In the genomic region with DNA sequence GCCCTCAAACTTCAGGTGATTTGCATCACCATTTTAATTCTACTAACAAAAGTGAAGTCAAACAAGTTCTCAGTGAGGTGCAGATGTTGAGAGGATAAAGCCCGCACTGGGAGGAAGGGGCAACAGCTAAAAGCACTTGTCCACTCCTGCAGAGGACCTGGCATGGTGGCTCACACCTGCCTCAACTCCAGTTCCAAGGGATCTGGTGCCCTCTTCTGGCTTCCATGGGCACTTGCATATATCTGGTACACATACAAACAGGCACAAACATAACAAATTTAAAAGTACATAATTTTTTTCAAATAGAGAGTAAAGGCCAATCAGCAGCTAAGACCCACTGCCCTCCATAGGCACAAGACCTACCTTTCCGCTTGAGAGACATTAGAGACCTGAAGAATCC, we compare ENCODE assay signal across 16 mouse cellular contexts. TPM values are rescaled to one million over a fixed set of nuclear protein-coding genes. Genes with fewer than 3 reads are reported as not detected.
DNase-seq lines count a peak whose midpoint lies in the region; ATAC-seq and TF ChIP-seq lines count a peak whose summit lies in the region.
"Had no signal": no experiment of that assay in that cellular context is flagged by ENCODE, and none has a peak within 500 bp of the region (broad histone marks: within the 10 kb centered on the region; RNA-seq: fewer than 3 reads in every experiment).

No protein-coding gene starts in this region.

- no peak overlapping the region for H3K9ac ChIP-seq in forebrain, embryonic 16.5 days (replicated peaks; ENCODE audit: low read depth, low read length)
- H3K9ac ChIP-seq: liver, embryonic 13.5 days had no signal

- intact Hi-C loops in heart, postnatal 25 days (cut with DNase I) = no loop called here

- TF ChIP-seq POLR2A in lung, adult 2 months (IDR thresholded peaks at IDR 0.05; ENCODE audit: borderline replicate concordance, extremely low read depth, low read depth, low read length) = no peak

- DNase-seq in heart, adult 11 months = peak; percentile 61
- DNase-seq in heart, postnatal 25 days (ENCODE audit: low spot score) = no peak
- no peak for DNase-seq in lung, adult 2 months
- DNase-seq in lung, postnatal 14 days = no peak
- DNase-seq in ZHBTc4 (ENCODE audit: low read depth, low spot score) = peak; percentile 45
- no peak for DNase-seq in frontal cortex, postnatal 25 days (ENCODE audit: low spot score in 2 of 2)
- DNase-seq: embryo, embryonic 11 days; kidney, postnatal 25 days; liver, embryonic 13.5 days; thymus, postnatal 36 days had no signal

- TF ChIP-seq CTCF in lung, adult 2 months (IDR thresholded peaks at IDR 0.05; ENCODE audit: insufficient read depth, low read length) = peak; percentile 27; the same call in 1 of the 2 replicates

- H3K36me3 ChIP-seq in forebrain, embryonic 16.5 days (ENCODE audit: control insufficient read depth, insufficient read depth) = no peaks in the 10 kb centered on the region; the same call in 1 of the 2 replicates

- no peaks in the 10 kb centered on the region for H3K9me3 ChIP-seq in forebrain, embryonic 16.5 days (ENCODE audit: control insufficient read depth, low read length)
- H3K9me3 ChIP-seq: liver, embryonic 13.5 days had no signal

- no peaks in the 10 kb centered on the region for H3K27me3 ChIP-seq in forebrain, embryonic 16.5 days (replicated peaks; ENCODE audit: control insufficient read depth, insufficient read depth, low read length)
- H3K27me3 ChIP-seq: liver, embryonic 13.5 days had no signal

- 0 out of 2 replicates have a peak, but pooled peaks have one; percentile 30 for ATAC-seq in neutrophil, adult 5-6 weeks (ENCODE audit: extremely low read depth, insufficient number of reproducible peaks, low FRiP score, poor library complexity, severe bottlenecking)
- ATAC-seq in forebrain, embryonic 16.5 days = no peak
- ATAC-seq: hindbrain, embryonic 16.5 days had no signal

- H3K4me2 ChIP-seq in forebrain, embryonic 16.5 days (ENCODE audit: low read length) = no peak overlapping the region
- H3K4me2 ChIP-seq: liver, embryonic 13.5 days; midbrain, embryonic 11.5 days had no signal

- H3K4me3 ChIP-seq in lung, adult 2 months (replicated peaks; ENCODE audit: extremely low read depth, low read depth, low read length) = no peak overlapping the region
- H3K4me3 ChIP-seq in forebrain, embryonic 16.5 days (replicated peaks; ENCODE audit: low read length) = no peak overlapping the region
- H3K4me3 ChIP-seq: liver, embryonic 13.5 days had no signal

- 93% methylated on average over 2 of the region's 2 CpGs for WGBS in lung, adult 2 months
- 95% methylated on average over 2 of the region's 2 CpGs for WGBS in forebrain, embryonic 16.5 days

- no peak overlapping the region for H3K27ac ChIP-seq in forebrain, embryonic 16.5 days (ENCODE audit: low read length)
- H3K27ac ChIP-seq: liver, embryonic 13.5 days had no signal

- no peaks in the 10 kb centered on the region; the same call in 1 of the 2 replicates for H3K4me1 ChIP-seq in lung, adult 2 months (ENCODE audit: control insufficient read depth, insufficient read depth, low read length)
- H3K4me1 ChIP-seq in forebrain, embryonic 16.5 days (replicated peaks; ENCODE audit: control insufficient read depth, insufficient read depth, low read length) = no peaks in the 10 kb centered on the region

RNA-seq across cellular contexts. Expression of a gene that starts 10.5 kb away (rescaled TPM):
- total RNA-seq in heart, postnatal 25 days (2021) = 1 to 10 TPM; 1.6 to 1.8 TPM
- 1.3 and 2.2 TPM in 2 replicates for polyA plus RNA-seq in lung, adult 2 months (2012; rRNA removed)
- 2.7 and 3.2 TPM in 2 replicates for total RNA-seq in neutrophil, adult 5-6 weeks (2017)
- polyA plus RNA-seq in forebrain, embryonic 16.5 days (2015; fragmentation: Nextera tagmentation; extraction: Ambion mirVana) = 8.5 and 10.8 TPM in 2 replicates

RNA-seq across cellular contexts. Expression of a gene that starts 38.4 kb away (rescaled TPM):
- 1 to 10 TPM; 3.7 to 4.9 TPM for total RNA-seq in heart, postnatal 25 days (2021)
- polyA plus RNA-seq in lung, adult 2 months (2012; rRNA removed) = 3.6 and 4.7 TPM in 2 replicates
- 26.8 and 31.1 TPM in 2 replicates for total RNA-seq in neutrophil, adult 5-6 weeks (2017)
- polyA plus RNA-seq in forebrain, embryonic 16.5 days (2015; fragmentation: Nextera tagmentation; extraction: Ambion mirVana) = 28.9 and 31.9 TPM in 2 replicates

RNA-seq across cellular contexts. Expression of a gene that starts 47.9 kb away (rescaled TPM):
- under 1 TPM; 0.17 to 0.31 TPM for total RNA-seq in heart, postnatal 25 days (2021)
- polyA plus RNA-seq in lung, adult 2 months (2012; rRNA removed) = 0.03 and 0.13 TPM in 2 replicates
- total RNA-seq in neutrophil, adult 5-6 weeks (2017) = 0.37 TPM in 1 of 2 replicates, not detected in the other
- polyA plus RNA-seq in forebrain, embryonic 16.5 days (2015; fragmentation: Nextera tagmentation; extraction: Ambion mirVana) = 18.2 and 21.3 TPM in 2 replicates
- polyA plus RNA-seq: C2C12; heart, embryonic 14.5 days had no signal

RNA-seq across cellular contexts. Expression of a gene that starts 56.5 kb away (rescaled TPM):
- total RNA-seq in heart, postnatal 25 days (2021) = 1 to 10 TPM; 5.6 to 5.8 TPM
- 3.3 and 4.3 TPM in 2 replicates for polyA plus RNA-seq in lung, adult 2 months (2012; rRNA removed)
- 22.0 and 22.6 TPM in 2 replicates for total RNA-seq in neutrophil, adult 5-6 weeks (2017)
- 10.4 and 12.2 TPM in 2 replicates for polyA plus RNA-seq in forebrain, embryonic 16.5 days (2015; fragmentation: Nextera tagmentation; extraction: Ambion mirVana)

Comparison
In these comparisons a context has a peak if more than half of its experiments do, and no peak if none do; other contexts are left out.
1. DNase-seq: peak in heart, adult 11 months (single experiment) and ZHBTc4 (single experiment); none in heart, postnatal 25 days (single experiment), lung, adult 2 months (single experiment), lung, postnatal 14 days (single experiment) and frontal cortex, postnatal 25 days (0 of 2).